Mouse (Mus musculus): ENCODE data around the gene Osbpl9. TPM values are rescaled to one million over a fixed set of nuclear protein-coding genes. Genes with fewer than 3 reads are reported as not detected.
A peak's percentile ranks its signal among the peaks of the same experiment; 100 is the strongest.

The Osbpl9 gene
- polyA plus RNA-seq, 1 experiment from 2014 or later: 75.8 TPM

DNA sequence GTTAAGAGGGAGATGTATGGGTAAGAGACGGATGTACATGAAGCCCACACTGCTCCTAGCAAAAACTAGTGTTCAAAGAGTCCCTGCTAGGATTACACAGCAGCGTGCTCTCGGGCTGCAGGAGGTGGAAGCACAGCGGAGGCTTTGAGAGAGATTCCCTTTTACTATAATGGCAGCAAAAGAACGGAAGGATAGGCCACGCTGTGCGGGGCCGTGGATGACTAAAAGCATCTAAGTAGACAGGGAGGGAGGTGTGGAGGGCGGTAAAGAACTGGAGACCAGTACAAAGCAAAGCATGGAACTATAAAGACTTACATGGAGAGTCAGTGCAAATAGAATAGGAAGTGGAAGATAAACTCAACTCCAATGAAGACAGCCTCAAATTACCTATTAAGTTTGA lies 74.1 kb downstream of the Osbpl9 start:
- no peaks in the 10 kb centered on the region for H3K27me3 ChIP-seq (ENCODE audit: control insufficient read depth, insufficient read depth, low read length)
- WGBS: 74% methylated on average over 9 of the region's 9 CpGs
- no peaks in the 10 kb centered on the region for H3K36me3 ChIP-seq (ENCODE audit: control insufficient read depth, insufficient read depth, low read length)
- H3K4me2 ChIP-seq: no peak overlapping the region
- no peak overlapping the region for H3K27ac ChIP-seq (ENCODE audit: low read depth, low read length)
- no peaks in the 10 kb centered on the region for H3K4me1 ChIP-seq (ENCODE audit: control insufficient read depth, insufficient read depth, low read length)
- H3K9me3 ChIP-seq (ENCODE audit: control insufficient read depth, low read length): no peaks in the 10 kb centered on the region
- no peak overlapping the region for H3K4me3 ChIP-seq (ENCODE audit: low read depth, low read length)
- DNase-seq (ENCODE audit: low spot score, missing footprints) (no peak), ATAC-seq (ENCODE audit: low FRiP score) (no peak)
- no peak overlapping the region for H3K9ac ChIP-seq (ENCODE audit: low read length)

GRCm38 (mm10) chr4:109126834-109127564 lies 75.1 kb downstream of the Osbpl9 start:
- Histone ChIP-seq H3K27me3 (ENCODE audit: control insufficient read depth, insufficient read depth, low read length) (no peaks in the 10 kb centered on the region), H3K9ac (ENCODE audit: low read length) (no peak overlapping the region), H3K9me3 (ENCODE audit: control insufficient read depth, low read length) (no peaks in the 10 kb centered on the region), H3K4me1 (ENCODE audit: control insufficient read depth, insufficient read depth, low read length) (no peaks in the 10 kb centered on the region), H3K27ac (ENCODE audit: low read depth, low read length) (no peak overlapping the region), H3K4me3 (ENCODE audit: low read depth, low read length) (no peak overlapping the region), H3K4me2 (no peak overlapping the region), H3K36me3 (ENCODE audit: control insufficient read depth, insufficient read depth, low read length) (no peaks in the 10 kb centered on the region)
- ATAC-seq (ENCODE audit: low FRiP score): no peak
- no peak for DNase-seq (ENCODE audit: low spot score, missing footprints)
- WGBS: 61% methylated on average over 10 of the region's 10 CpGs

GRCm38 (mm10) chr4:109125746-109126425 lies 76.2 kb downstream of the Osbpl9 start:
- ATAC-seq (ENCODE audit: low FRiP score): no peak
- WGBS: 86% methylated on average over 2 of the region's 2 CpGs
- no peaks in the 10 kb centered on the region for H3K9me3 ChIP-seq (ENCODE audit: control insufficient read depth, low read length)

GRCm38 (mm10) chr4:109122830-109123555 lies 79.1 kb downstream of the Osbpl9 start:
- Histone ChIP-seq H3K9ac (ENCODE audit: low read length) (no peak overlapping the region), H3K9me3 (ENCODE audit: control insufficient read depth, low read length) (no peaks in the 10 kb centered on the region), H3K36me3 (ENCODE audit: control insufficient read depth, insufficient read depth, low read length) (no peaks in the 10 kb centered on the region), H3K4me3 (ENCODE audit: low read depth, low read length) (no peak overlapping the region), H3K27me3 (ENCODE audit: control insufficient read depth, insufficient read depth, low read length) (no peaks in the 10 kb centered on the region), H3K4me2 (no peak overlapping the region), H3K27ac (ENCODE audit: low read depth, low read length) (no peak overlapping the region), H3K4me1 (ENCODE audit: control insufficient read depth, insufficient read depth, low read length) (peaks cover 4% of the 10 kb centered on the region)
- no peak for ATAC-seq (ENCODE audit: low FRiP score)
- DNase-seq (ENCODE audit: low spot score, missing footprints): no peak
- WGBS: 81% methylated on average over 4 of the region's 4 CpGs

More at GRCm38 (mm10) chr4:109125746-109126425, 76.2 kb downstream of the Osbpl9 start:
- no peak overlapping the region for H3K4me3 ChIP-seq (ENCODE audit: low read depth, low read length)
- no peak overlapping the region for H3K4me2 ChIP-seq
- H3K27me3 ChIP-seq (ENCODE audit: control insufficient read depth, insufficient read depth, low read length): no peaks in the 10 kb centered on the region
- H3K4me1 ChIP-seq (ENCODE audit: control insufficient read depth, insufficient read depth, low read length): no peaks in the 10 kb centered on the region
- H3K27ac ChIP-seq (ENCODE audit: low read depth, low read length): no peak overlapping the region
- no peaks in the 10 kb centered on the region for H3K36me3 ChIP-seq (ENCODE audit: control insufficient read depth, insufficient read depth, low read length)
- no peak overlapping the region for H3K9ac ChIP-seq (ENCODE audit: low read length)
- no peak for DNase-seq (ENCODE audit: low spot score, missing footprints)

- Histone ChIP-seq H3K4me3 (ENCODE audit: low read depth, low read length) (no peak overlapping the region), H3K9ac (ENCODE audit: low read length) (no peak overlapping the region), H3K4me2 (no peak overlapping the region), H3K27me3 (ENCODE audit: control insufficient read depth, insufficient read depth, low read length) (no peaks in the 10 kb centered on the region), H3K36me3 (ENCODE audit: control insufficient read depth, insufficient read depth, low read length) (no peaks in the 10 kb centered on the region), H3K4me1 (ENCODE audit: control insufficient read depth, insufficient read depth, low read length) (peaks cover 6% of the 10 kb centered on the region), H3K9me3 (ENCODE audit: control insufficient read depth, low read length) (no peaks in the 10 kb centered on the region), H3K27ac (ENCODE audit: low read depth, low read length) (no peak overlapping the region)
- ATAC-seq (ENCODE audit: low FRiP score) (no peak), DNase-seq (ENCODE audit: low spot score, missing footprints) (no peak)
- 84% methylated on average over 6 of the region's 6 CpGs for WGBS
Observed at GRCm38 (mm10) chr4:109120735-109121134, 81.3 kb downstream of the Osbpl9 start.

- WGBS: 85% methylated on average over 5 of the region's 5 CpGs
- no peak overlapping the region for H3K4me2 ChIP-seq
- no peaks in the 10 kb centered on the region for H3K27me3 ChIP-seq (ENCODE audit: control insufficient read depth, insufficient read depth, low read length)
- H3K9me3 ChIP-seq (ENCODE audit: control insufficient read depth, low read length): no peaks in the 10 kb centered on the region
- DNase-seq (ENCODE audit: low spot score, missing footprints) (no peak), ATAC-seq (ENCODE audit: low FRiP score) (no peak)
- peaks cover 6% of the 10 kb centered on the region for H3K4me1 ChIP-seq (ENCODE audit: control insufficient read depth, insufficient read depth, low read length)
- H3K9ac ChIP-seq (ENCODE audit: low read length): no peak overlapping the region
- no peaks in the 10 kb centered on the region for H3K36me3 ChIP-seq (ENCODE audit: control insufficient read depth, insufficient read depth, low read length)
- no peak overlapping the region for H3K27ac ChIP-seq (ENCODE audit: low read depth, low read length)
- H3K4me3 ChIP-seq (ENCODE audit: low read depth, low read length): no peak overlapping the region
Observed at GRCm38 (mm10) chr4:109119641-109120125, 82.4 kb downstream of the Osbpl9 start.

DNA sequence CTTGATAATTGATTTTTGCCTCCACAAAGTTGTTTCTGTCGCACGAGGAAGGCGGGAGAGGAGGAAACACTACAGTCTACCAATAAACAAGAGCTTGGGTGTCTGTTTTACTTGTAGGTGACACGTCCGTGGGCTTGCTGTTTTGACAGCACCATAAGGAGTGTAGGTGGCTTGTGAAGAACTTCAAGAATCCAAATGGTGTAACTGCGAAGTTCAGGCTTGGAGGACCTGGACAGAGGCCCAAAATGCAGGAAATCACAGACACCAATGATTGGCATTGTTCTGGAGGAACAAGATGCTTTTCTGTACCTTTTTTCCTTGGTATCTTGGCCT lies 83.8 kb downstream of the Osbpl9 start:
- Histone ChIP-seq H3K9ac (ENCODE audit: low read length) (peak overlapping the region; percentile 57), H3K9me3 (ENCODE audit: control insufficient read depth, low read length) (no peaks in the 10 kb centered on the region), H3K36me3 (ENCODE audit: control insufficient read depth, insufficient read depth, low read length) (no peaks in the 10 kb centered on the region), H3K27ac (ENCODE audit: low read depth, low read length) (no peak overlapping the region), H3K4me3 (ENCODE audit: low read depth, low read length) (peak overlapping the region; percentile 46), H3K4me1 (ENCODE audit: control insufficient read depth, insufficient read depth, low read length) (peaks cover 8% of the 10 kb centered on the region), H3K27me3 (ENCODE audit: control insufficient read depth, insufficient read depth, low read length) (no peaks in the 10 kb centered on the region), H3K4me2 (peak overlapping the region; percentile 69)
- DNase-seq (ENCODE audit: low spot score, missing footprints) (no peak), ATAC-seq (ENCODE audit: low FRiP score) (peak; percentile 30; the same call in 1 of the 2 replicates)
- 7% methylated on average over 6 of the region's 6 CpGs for WGBS

DNA sequence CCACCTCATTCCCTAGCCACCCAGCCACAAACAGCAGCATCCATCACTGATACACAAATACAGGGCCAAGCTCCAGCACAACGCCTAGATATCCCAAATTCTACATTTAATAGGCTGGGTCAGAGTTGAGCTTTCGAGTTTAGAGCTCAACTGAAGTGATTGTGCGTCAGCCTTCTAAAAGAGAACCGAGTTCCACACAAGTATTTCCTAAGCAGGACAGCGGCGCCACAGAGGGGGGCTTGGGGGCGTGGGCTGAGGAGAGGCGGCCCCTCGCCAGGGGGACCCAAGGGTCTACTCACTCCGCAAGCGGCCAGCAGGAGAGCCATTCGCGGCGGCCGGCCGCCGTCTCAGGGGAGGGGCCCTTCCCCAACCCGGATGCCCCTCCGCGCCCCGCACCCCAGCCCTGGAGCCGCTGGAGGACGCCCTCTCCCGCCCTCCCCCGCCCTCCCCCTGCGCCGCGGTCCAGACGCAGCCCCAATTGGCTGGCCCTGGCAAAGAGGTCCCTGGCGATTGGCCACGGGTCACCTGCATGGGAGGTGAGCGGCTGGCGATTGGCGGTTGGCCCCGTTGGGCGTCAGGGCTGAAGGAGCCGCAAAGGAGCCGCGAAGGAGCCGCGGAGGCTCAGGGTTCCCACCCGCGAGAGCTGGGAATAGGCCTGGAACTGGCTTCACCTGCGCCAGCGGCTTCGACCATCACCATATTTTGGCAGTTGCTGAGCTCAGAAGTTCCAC lies 84.3 kb downstream of the Osbpl9 start:
- Histone ChIP-seq H3K36me3 (ENCODE audit: control insufficient read depth, insufficient read depth, low read length) (no peaks in the 10 kb centered on the region), H3K9ac (ENCODE audit: low read length) (peak overlapping the region; percentile 70), H3K4me1 (ENCODE audit: control insufficient read depth, insufficient read depth, low read length) (peaks cover 12% of the 10 kb centered on the region), H3K4me3 (ENCODE audit: low read depth, low read length) (peak overlapping the region; percentile 46), H3K27ac (ENCODE audit: low read depth, low read length) (no peak overlapping the region), H3K27me3 (ENCODE audit: control insufficient read depth, insufficient read depth, low read length) (no peaks in the 10 kb centered on the region), H3K9me3 (ENCODE audit: control insufficient read depth, low read length) (no peaks in the 10 kb centered on the region), H3K4me2 (peak overlapping the region; percentile 69)
- WGBS: under 1% methylated on average over 38 of the region's 46 CpGs
- DNase-seq (ENCODE audit: low spot score, missing footprints) (peak; percentile 98), ATAC-seq (ENCODE audit: low FRiP score) (peak; percentile 100)
